Mouse (Mus musculus): ENCODE measurements around the gene Runx3.

The Runx3 gene

GRCm38 (mm10) chr4:135120342-135121100 is at the start of gene Runx3:
TSS of gene Runx3 (plus strand) at chr4:135120652.
- DNase-seq (ENCODE audit: low read depth, low spot score) = no peak

GRCm38 (mm10) chr4:135072671-135073070 is 47.8 kb upstream of the Runx3 start:
- DNase-seq (ENCODE audit: low read depth, low spot score) = no peak

GRCm38 (mm10) chr4:135073523-135073922 is 46.9 kb upstream of the Runx3 start:
- DNase-seq (ENCODE audit: low read depth, low spot score) = no peak

- DNase-seq (ENCODE audit: low read depth, low spot score) = no peak
Measured at GRCm38 (mm10) chr4:135074646-135075045, 45.8 kb upstream of the Runx3 start.

GRCm38 (mm10) chr4:135075360-135075759 is 45.1 kb upstream of the Runx3 start:
- no peak for DNase-seq (ENCODE audit: low read depth, low spot score)

- no peak for DNase-seq (ENCODE audit: low read depth, low spot score)
Measured at GRCm38 (mm10) chr4:135076611-135077010, 43.8 kb upstream of the Runx3 start.

- DNase-seq (ENCODE audit: low read depth, low spot score) = no peak
Measured at GRCm38 (mm10) chr4:135077196-135077595, 43.3 kb upstream of the Runx3 start.

GRCm38 (mm10) chr4:135079859-135080640 is 40.4 kb upstream of the Runx3 start:
- DNase-seq (ENCODE audit: low read depth, low spot score) = no peak

GRCm38 (mm10) chr4:135080641-135080920 is 39.9 kb upstream of the Runx3 start:
- DNase-seq (ENCODE audit: low read depth, low spot score) = no peak

GRCm38 (mm10) chr4:135083089-135083488 is 37.4 kb upstream of the Runx3 start:
- no peak for DNase-seq (ENCODE audit: low read depth, low spot score)

GRCm38 (mm10) chr4:135085077-135085853 is 35.2 kb upstream of the Runx3 start:
- DNase-seq (ENCODE audit: low read depth, low spot score) = no peak

- DNase-seq (ENCODE audit: low read depth, low spot score) = no peak
Measured at GRCm38 (mm10) chr4:135090613-135091012, 29.8 kb upstream of the Runx3 start.

GRCm38 (mm10) chr4:135092871-135093270 is 27.6 kb upstream of the Runx3 start:
- DNase-seq (ENCODE audit: low read depth, low spot score) = no peak

- no peak for DNase-seq (ENCODE audit: low read depth, low spot score)
Measured at GRCm38 (mm10) chr4:135095693-135096092, 24.8 kb upstream of the Runx3 start.

GRCm38 (mm10) chr4:135097910-135098891 is 22.3 kb upstream of the Runx3 start:
- DNase-seq (ENCODE audit: low read depth, low spot score) = no peak

- DNase-seq (ENCODE audit: low read depth, low spot score) = no peak
Measured at GRCm38 (mm10) chr4:135102019-135102740, 18.3 kb upstream of the Runx3 start.

GRCm38 (mm10) chr4:135102761-135103160 is 17.7 kb upstream of the Runx3 start:
- DNase-seq (ENCODE audit: low read depth, low spot score) = no peak

GRCm38 (mm10) chr4:135103800-135104199 is 16.7 kb upstream of the Runx3 start:
- DNase-seq (ENCODE audit: low read depth, low spot score) = no peak

GRCm38 (mm10) chr4:135106968-135107367 is 13.5 kb upstream of the Runx3 start:
- DNase-seq (ENCODE audit: low read depth, low spot score) = no peak

GRCm38 (mm10) chr4:135108666-135109065 is 11.8 kb upstream of the Runx3 start:
- DNase-seq (ENCODE audit: low read depth, low spot score) = no peak
